Mouse (Mus musculus) layer of hippocampus, adult 9-11 months (tissue): ENCODE results near the gene Nin.

ENCODE experiments used
- DNase-seq: peaks from one replicate; pipeline ENCODE4 v3.0.0; 2022

The Nin gene

GRCm38 (mm10) chr12:70082485-70082884 lies 31.0 kb downstream of the Nin start:
- DNase-seq, result no peak

GRCm38 (mm10) chr12:70078471-70079025 lies 35.0 kb downstream of the Nin start:
- DNase-seq, result no peak

GRCm38 (mm10) chr12:70076493-70076892 lies 37.0 kb downstream of the Nin start:
- DNase-seq, result no peak

DNA sequence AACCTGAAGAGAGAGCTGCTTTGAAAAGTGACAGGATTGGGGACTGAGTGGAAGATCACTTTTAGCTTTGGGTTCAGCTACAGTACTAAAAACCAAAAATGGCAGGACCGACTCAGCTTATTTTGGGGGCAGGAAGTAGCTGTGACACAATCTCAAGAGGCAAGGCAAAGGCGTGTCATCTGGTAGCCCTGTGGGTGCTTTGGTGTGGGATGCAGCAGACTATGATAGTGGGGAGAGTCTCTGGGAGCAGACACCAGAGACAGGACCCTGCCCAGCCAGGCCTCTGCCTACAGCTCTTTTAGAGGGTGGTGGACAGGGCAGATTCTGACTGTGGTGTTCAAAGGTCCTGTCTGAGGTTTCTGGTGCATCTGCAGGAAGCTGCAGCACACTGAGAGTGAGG lies 38.5 kb downstream of the Nin start:
- DNase-seq, result no peak

- DNase-seq, result no peak
Observed at GRCm38 (mm10) chr12:70070888-70071287, 42.6 kb downstream of the Nin start.

GRCm38 (mm10) chr12:70070306-70070705 lies 43.2 kb downstream of the Nin start:
- DNase-seq, result no peak

- no peak for DNase-seq
Observed at GRCm38 (mm10) chr12:70068647-70069257, 44.8 kb downstream of the Nin start.

- DNase-seq, result peak; percentile 68
Observed at GRCm38 (mm10) chr12:70067849-70068248, 45.7 kb downstream of the Nin start.

- DNase-seq, result no peak
Observed at GRCm38 (mm10) chr12:70062114-70062513, 51.4 kb downstream of the Nin start.

GRCm38 (mm10) chr12:70058956-70059851 lies 54.3 kb downstream of the Nin start:
- no peak for DNase-seq

DNA sequence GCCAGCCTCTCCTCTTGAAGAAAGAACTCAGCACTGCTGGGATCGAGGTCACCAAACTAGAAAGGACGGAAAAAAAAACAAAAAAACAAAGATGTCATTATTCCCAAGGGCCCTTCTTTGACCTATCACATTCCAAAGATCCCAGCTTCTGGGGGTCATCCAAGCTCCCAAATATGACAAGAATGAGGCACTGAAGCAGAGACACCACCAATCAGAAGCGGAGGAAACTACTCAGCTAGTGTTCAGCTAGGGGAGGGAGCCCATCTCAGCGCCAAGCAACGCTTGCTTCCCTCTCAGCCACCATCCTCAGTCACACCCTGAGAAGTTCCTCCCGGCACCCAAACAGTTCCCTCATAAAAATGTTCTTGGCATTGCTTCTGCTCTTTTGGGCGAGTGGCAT lies 62.8 kb downstream of the Nin start:
- DNase-seq, result no peak

DNA sequence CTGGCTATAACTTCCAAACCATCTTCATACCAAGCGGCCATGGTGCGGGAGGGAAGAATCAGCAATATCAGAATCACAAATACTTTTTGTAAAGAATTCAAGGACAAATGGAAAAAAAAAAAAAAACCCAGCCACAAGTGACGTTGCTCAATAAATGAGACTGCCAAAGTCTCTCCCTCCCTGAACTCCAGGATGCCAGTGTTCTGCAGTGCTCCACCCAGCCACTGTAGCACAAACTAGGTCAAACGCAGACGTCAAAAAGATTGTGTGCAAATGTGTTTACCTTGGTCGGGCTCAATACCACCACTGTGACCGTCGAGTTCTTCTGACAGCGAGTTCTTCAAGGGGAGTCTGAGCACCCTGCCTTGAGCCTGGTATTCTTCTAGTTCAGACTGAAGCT lies 64.8 kb downstream of the Nin start:
- no peak for DNase-seq

GRCm38 (mm10) chr12:70047281-70047680 lies 66.2 kb downstream of the Nin start:
- no peak for DNase-seq

- no peak for DNase-seq
Observed at GRCm38 (mm10) chr12:70044353-70044752, 69.2 kb downstream of the Nin start.

GRCm38 (mm10) chr12:70043421-70043820 lies 70.1 kb downstream of the Nin start:
- peak; percentile 83 for DNase-seq

DNA sequence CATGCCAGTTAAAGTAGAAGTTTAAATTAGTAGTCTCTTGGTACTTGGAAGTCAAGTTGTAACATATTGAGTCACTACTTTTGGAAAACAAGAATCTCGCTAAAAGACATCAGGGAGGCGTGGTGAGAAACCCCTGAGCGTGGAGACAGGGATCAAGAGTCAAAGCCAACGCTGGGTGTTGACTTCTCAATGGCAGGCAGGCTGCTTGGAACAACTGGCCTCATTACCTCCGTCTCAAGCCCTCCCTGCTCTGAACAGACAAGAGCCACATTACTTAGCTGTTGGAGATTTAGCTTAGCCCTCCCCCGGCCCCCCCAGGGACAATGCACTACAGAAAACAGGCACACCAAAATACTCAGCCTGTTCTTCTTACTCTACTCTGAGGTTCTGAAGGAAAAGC lies 72.5 kb downstream of the Nin start:
- no peak for DNase-seq

GRCm38 (mm10) chr12:70036722-70037305 lies 76.7 kb downstream of the Nin start:
- DNase-seq, result peak; percentile 35

- DNase-seq, result no peak
Observed at GRCm38 (mm10) chr12:70026233-70026632, 87.3 kb downstream of the Nin start.

DNA sequence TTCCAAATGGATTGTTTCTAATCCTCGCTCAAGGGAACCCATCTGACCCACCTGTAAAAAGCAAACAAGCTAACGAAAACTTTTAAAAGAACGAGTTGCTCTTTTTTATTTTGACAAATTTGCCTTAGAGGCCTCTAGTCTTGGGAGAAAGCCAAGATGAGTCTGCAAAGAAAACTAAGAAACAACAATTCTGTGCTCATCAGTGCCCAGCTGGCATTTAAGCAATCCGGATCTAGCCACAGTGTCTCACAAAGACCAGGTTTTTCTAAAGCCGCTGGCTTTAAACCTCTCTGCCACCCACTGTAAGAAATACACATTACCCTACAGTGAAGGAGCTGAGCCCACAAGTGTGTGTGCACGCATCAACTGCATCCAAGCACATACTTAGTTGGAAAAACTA lies 88.1 kb downstream of the Nin start:
- no peak for DNase-seq

DNA sequence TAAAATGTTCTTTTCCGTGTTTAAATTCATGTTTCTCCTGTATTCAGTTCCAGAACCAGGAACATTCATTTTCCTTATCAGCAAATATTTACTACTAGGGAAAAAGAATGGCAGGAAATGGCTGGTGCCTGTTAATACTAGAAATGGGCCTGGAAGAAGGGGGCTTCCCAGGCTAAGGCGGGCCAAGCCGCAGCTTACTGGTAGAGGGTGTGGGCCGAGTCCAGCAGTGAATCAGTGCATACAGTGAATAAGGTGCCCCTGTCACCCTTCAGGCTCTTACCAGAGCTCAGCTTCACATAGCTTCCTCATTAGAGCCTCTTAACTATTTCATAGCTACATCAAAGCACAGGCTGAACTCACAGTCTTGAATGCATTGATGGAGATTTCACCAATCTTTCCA lies 89.9 kb downstream of the Nin start:
- DNase-seq, result no peak

DNA sequence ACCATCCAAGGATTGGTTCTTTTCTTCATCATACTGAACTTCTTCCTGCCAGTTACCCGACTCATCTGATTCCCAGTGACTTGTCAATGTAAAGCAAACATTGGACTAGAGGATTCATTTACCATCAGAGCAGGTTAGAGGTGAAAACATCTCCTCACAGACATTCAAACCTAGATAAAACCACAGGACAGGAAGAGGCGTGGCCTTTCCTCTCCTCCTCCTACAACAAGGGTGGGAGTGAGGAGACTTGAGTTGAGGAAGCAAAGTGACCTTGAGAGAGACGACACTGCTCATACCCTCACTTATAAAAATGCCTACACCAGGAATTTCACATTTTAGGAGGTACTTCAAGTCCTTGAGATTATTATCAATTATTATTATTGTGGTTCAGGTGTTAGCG lies 95.4 kb downstream of the Nin start:
- DNase-seq, result no peak

GRCm38 (mm10) chr12:70015936-70016335 lies 97.6 kb downstream of the Nin start:
- no peak for DNase-seq

- no peak for DNase-seq
Observed at GRCm38 (mm10) chr12:70011681-70012080, 101.8 kb downstream of the Nin start.

- no peak for DNase-seq
Observed at GRCm38 (mm10) chr12:70010356-70010755, 103.2 kb downstream of the Nin start.
